Mouse (Mus musculus) fat pad, adult 2 months (tissue): ENCODE results near the gene 1700014D04Rik.
"Not testable (repeated sequence)": the region's sequence is repeated elsewhere in the genome, so short reads cannot be mapped to it uniquely, and the experiment has no call there.

ENCODE experiments used
- DNase-seq: peaks from one replicate; pipeline ENCODE4 v3.0.0-alpha.2; 2011; ENCODE audit warnings: low read depth, low spot score; ENCODE audit errors: extremely low read depth

The 1700014D04Rik gene

GRCm38 (mm10) chr13:59746711-59747110 is at the start of gene 1700014D04Rik:
Gene 1700014D04Rik, minus strand, starts transcription at chr13:59746752.
- no peak for DNase-seq

- no peak for DNase-seq
Observed at GRCm38 (mm10) chr13:59795807-59796465, 49.4 kb upstream of the 1700014D04Rik start.

GRCm38 (mm10) chr13:59794786-59795185 is 48.2 kb upstream of the 1700014D04Rik start:
- no peak for DNase-seq

GRCm38 (mm10) chr13:59782145-59782544 is 35.6 kb upstream of the 1700014D04Rik start, which contains the start of gene Gm49354:
Gene Gm49354, minus strand, starts transcription at chr13:59782245.
- no peak for DNase-seq

GRCm38 (mm10) chr13:59779744-59780264 is 33.3 kb upstream of the 1700014D04Rik start:
- DNase-seq: not testable (repeated sequence)

- no peak for DNase-seq
Observed at GRCm38 (mm10) chr13:59779213-59779612, 32.7 kb upstream of the 1700014D04Rik start.

- no peak for DNase-seq
Observed at GRCm38 (mm10) chr13:59775168-59775567, 28.6 kb upstream of the 1700014D04Rik start.

- DNase-seq: no peak
Observed at GRCm38 (mm10) chr13:59771257-59771656, 24.7 kb upstream of the 1700014D04Rik start.

GRCm38 (mm10) chr13:59770847-59771246 is 24.3 kb upstream of the 1700014D04Rik start:
- no peak for DNase-seq

- no peak for DNase-seq
Observed at GRCm38 (mm10) chr13:59770164-59770562, 23.6 kb upstream of the 1700014D04Rik start.

- DNase-seq: no peak
Observed at GRCm38 (mm10) chr13:59769296-59770163, 23.0 kb upstream of the 1700014D04Rik start, which contains the start of gene Isca1. Gene Isca1, minus strand, starts transcription at chr13:59769810.

GRCm38 (mm10) chr13:59768531-59768930 is 22.0 kb upstream of the 1700014D04Rik start:
- DNase-seq: no peak

- no peak for DNase-seq
Observed at GRCm38 (mm10) chr13:59766786-59767515, 20.4 kb upstream of the 1700014D04Rik start.

GRCm38 (mm10) chr13:59762791-59763190 is 16.2 kb upstream of the 1700014D04Rik start:
- DNase-seq: no peak

GRCm38 (mm10) chr13:59756906-59757305 is 10.4 kb upstream of the 1700014D04Rik start:
- DNase-seq: no peak

GRCm38 (mm10) chr13:59750310-59750709 is 3.8 kb upstream of the 1700014D04Rik start:
- no peak for DNase-seq

- no peak for DNase-seq
Observed at GRCm38 (mm10) chr13:59746164-59746563, 388 bp downstream of the 1700014D04Rik start.

- no peak for DNase-seq
Observed at GRCm38 (mm10) chr13:59745462-59745861, 1.1 kb downstream of the 1700014D04Rik start.

GRCm38 (mm10) chr13:59741697-59742096 is 4.9 kb downstream of the 1700014D04Rik start:
- no peak for DNase-seq

- DNase-seq: no peak
Observed at GRCm38 (mm10) chr13:59741096-59741495, 5.5 kb downstream of the 1700014D04Rik start.

- DNase-seq: no peak
Observed at GRCm38 (mm10) chr13:59739397-59739796, 7.2 kb downstream of the 1700014D04Rik start.
